Mouse (Mus musculus) skeletal muscle tissue, postnatal 0 days (tissue): ENCODE results near the gene Clk3. TPM values are rescaled to one million over a fixed set of nuclear protein-coding genes. Genes with fewer than 3 reads are reported as not detected.

Experiments
- polyA plus RNA-seq: library from polyadenylated mRNA; unstranded; fragments of >200 nt; fragmentation: Nextera tagmentation; extraction: Ambion mirVana; gene quantifications from 2 replicates; pipeline ENCODE4 v1.2.1, GENCODE M21; 2015

The Clk3 gene
- polyA plus RNA-seq: 33.6 and 34.7 TPM in 2 replicates

DNA sequence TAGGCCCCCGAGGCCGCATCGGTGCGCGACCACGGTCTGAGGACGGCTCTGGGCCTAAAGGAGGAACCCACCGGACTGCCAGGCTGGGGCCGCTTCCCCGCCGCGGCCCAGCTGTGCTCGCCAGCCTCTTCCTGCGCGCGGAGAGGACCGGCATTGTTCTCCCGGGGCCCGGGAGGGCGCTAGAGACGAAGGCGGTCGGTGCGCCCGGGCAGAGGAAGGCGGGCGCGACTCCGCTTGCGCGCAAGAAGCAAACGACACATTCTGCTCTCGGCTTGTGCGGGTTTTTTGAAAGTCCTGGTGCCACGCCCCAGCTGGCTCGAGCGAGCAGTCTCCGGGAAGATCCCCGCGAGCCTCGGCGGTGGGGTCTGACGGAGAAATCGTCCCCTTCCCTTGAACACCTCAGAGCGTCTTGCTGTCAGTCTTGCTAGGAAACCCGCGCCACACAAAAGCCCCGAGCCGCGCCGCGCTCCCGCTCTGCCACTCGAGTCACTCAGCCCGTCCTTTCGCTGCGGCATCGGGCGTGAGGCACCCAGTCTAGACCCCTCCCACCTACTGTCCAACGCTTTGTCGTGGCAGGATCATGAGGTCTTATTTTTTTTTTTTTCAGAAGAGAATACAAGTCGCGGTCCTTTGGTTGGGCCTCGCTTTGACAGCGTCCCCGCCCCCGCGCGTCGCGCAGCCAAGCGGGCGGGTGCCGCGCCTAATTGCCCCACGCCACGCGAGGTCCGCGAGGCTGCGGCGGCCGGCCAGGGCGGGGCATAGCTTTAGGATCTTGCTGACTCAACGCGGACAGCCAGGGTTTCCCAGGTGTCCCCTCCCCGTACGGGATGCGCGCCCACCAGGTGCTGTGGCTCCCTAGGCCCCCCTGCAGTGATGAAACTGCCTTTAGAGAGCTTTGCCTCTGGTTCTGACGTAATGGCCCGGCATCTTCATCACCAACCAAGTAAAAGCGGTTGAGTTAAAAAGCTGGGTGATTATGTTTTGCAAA lies at the start of gene Clk3:
Gene Clk3 (minus strand): TSS at position 497 of the 988 bp plus-strand sequence.

DNA sequence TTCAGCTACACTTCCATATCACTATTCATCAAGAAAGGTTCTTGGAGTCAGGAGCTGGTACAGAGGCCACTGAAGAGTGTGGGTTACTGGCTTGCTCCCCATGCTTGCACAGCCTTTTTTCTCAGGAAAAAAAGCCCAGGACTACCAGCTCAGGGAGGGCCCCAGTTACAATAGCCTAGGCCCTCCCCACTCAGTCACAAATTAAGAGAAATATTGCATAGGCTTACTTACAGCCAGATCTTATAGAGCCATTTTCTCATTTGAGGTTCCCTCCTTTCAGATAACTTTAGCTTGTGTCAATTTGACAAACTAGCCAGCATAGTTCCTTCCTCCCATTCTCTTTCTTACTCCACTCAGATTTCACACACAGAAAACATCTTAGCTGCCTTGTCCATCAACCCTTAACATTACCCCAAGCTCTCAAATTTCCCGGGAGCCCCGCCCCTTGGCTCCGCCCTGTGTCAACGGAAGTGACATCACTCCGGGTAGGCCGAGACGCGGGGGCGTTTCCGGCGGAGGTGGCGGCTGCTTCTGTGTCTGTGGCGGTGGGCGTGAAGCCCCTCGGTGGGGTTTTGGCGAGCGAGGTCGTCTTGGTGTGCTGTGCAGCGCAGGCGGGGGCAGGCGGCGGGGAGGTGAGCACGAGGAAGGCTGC lies 57.5 kb downstream of the Clk3 start, which contains the start of gene Edc3:
Gene Edc3 (plus strand): TSS at position 473 of the 652 bp plus-strand sequence.

Other genes with a start within 250 kb of the Clk3 start
- gene Cox5a, start 244.6 kb downstream of the Clk3 start, polyA plus RNA-seq: 1,582 and 1,881 TPM in 2 replicates
- gene Fam219b, start 228.3 kb downstream of the Clk3 start, polyA plus RNA-seq: 10.2 and 12.0 TPM in 2 replicates
- 118 and 126 TPM in 2 replicates for gene Mpi, start 213.1 kb downstream of the Clk3 start, polyA plus RNA-seq
- 77.4 and 83.4 TPM in 2 replicates for gene Scamp2, start 204.9 kb downstream of the Clk3 start, polyA plus RNA-seq
- gene Ulk3, start 176.4 kb downstream of the Clk3 start, polyA plus RNA-seq: 7.6 and 10.5 TPM in 2 replicates
- 0.09 and 0.10 TPM in 2 replicates for gene Cplx3, start 159.6 kb downstream of the Clk3 start, polyA plus RNA-seq
- not detected in 2 replicates for gene Lman1l, start 145.1 kb downstream of the Clk3 start, polyA plus RNA-seq
- 10.5 and 13.5 TPM in 2 replicates for gene Csk, start 112.2 kb downstream of the Clk3 start, polyA plus RNA-seq
- gene Cyp1a2, start 82.2 kb downstream of the Clk3 start, polyA plus RNA-seq: not detected in 2 replicates
- not detected in 2 replicates for gene Cyp1a1, start 77.9 kb downstream of the Clk3 start, polyA plus RNA-seq
- gene Edc3, start 57.3 kb downstream of the Clk3 start, polyA plus RNA-seq: 11.0 and 11.1 TPM in 2 replicates
- gene Arid3b, start 70.9 kb upstream of the Clk3 start, polyA plus RNA-seq: 2.7 and 2.9 TPM in 2 replicates
- 81.2 and 90.4 TPM in 2 replicates for gene Ubl7, start 145.1 kb upstream of the Clk3 start, polyA plus RNA-seq
- gene Sema7a, start 174.3 kb upstream of the Clk3 start, polyA plus RNA-seq: 0.36 and 0.85 TPM in 2 replicates
- gene Cyp11a1, start 240.6 kb upstream of the Clk3 start, polyA plus RNA-seq: 13.9 and 25.2 TPM in 2 replicates